Mouse (Mus musculus) heart, embryonic 14.5 days (tissue): ENCODE measurements at regions not wholly inside any gene's neighbourhood (a gene's known extent, or its start where the extent isn't known, plus 50 kb on each side); places are given as distances from the start of the nearest gene placed in this dataset.

Experiments
- ATAC-seq: fragments of 200-750 bp; cut with Nextera tagmentation; 2 replicates; pipeline ENCODE4 v1.8.0; 2017; ENCODE audit warnings: low read depth, moderate TSS enrichment; ENCODE audit not compliant: insufficient number of reproducible peaks, insufficient read depth, low FRiP score
- H3K27ac ChIP-seq, 2 experiments: fragments of 200-500 bp in 1 of 2; fragments of 300-500 bp in 1 of 2; sonication (generic) in 1 of 2; replicated peaks in 1 of 2; 2 replicates each; pipeline ENCODE4 v1.5.1; 2012 to 2014; ENCODE audit warnings: low read depth in 2 of 2, low read length in 2 of 2, control low read depth in 1 of 2, mild to moderate bottlenecking in 1 of 2, mixed read lengths in 1 of 2; ENCODE audit not compliant: control insufficient read depth in 1 of 2, insufficient read depth in 1 of 2
- H3K27me3 ChIP-seq: fragments of 300-500 bp; sonication (generic); 2 replicates; pipeline ENCODE4 v1.6.1; 2014; ENCODE audit warnings: mild to moderate bottlenecking, low read length, control low read depth; ENCODE audit not compliant: control insufficient read depth, insufficient read depth
- H3K36me3 ChIP-seq: fragments of 300-500 bp; sonication (generic); 2 replicates; pipeline ENCODE4 v1.6.1; 2014; ENCODE audit warnings: mild to moderate bottlenecking, control low read depth, low read length, mixed read lengths; ENCODE audit not compliant: control insufficient read depth, insufficient read depth
- H3K4me1 ChIP-seq, 2 experiments: fragments of 200-500 bp in 1 of 2; fragments of 300-500 bp in 1 of 2; sonication (generic) in 1 of 2; 2 replicates each; pipeline ENCODE4 v1.6.1; 2012 to 2014; ENCODE audit warnings: low read length in 2 of 2, control low read depth in 1 of 2, mixed read lengths in 1 of 2; ENCODE audit not compliant: control insufficient read depth in 2 of 2, insufficient read depth in 2 of 2
- H3K4me2 ChIP-seq: fragments of 300-500 bp; sonication (generic); 2 replicates; pipeline ENCODE4 v1.6.1; 2014; ENCODE audit warnings: mild to moderate bottlenecking, low read length
- H3K4me3 ChIP-seq, 2 experiments: fragments of 200-500 bp in 1 of 2; fragments of 300-500 bp in 1 of 2; sonication (generic) in 1 of 2; 2 replicates each; pipeline ENCODE4 v1.5.1; 2012 to 2014; ENCODE audit warnings: low read length in 2 of 2, mild to moderate bottlenecking in 2 of 2, control low read depth in 1 of 2, low read depth in 1 of 2, moderate library complexity in 1 of 2; ENCODE audit not compliant: control insufficient read depth in 1 of 2, insufficient read depth in 1 of 2
- H3K9ac ChIP-seq: fragments of 300-500 bp; sonication (generic); 2 replicates; pipeline ENCODE4 v1.6.1; 2014; ENCODE audit warnings: mild to moderate bottlenecking, low read length
- H3K9me3 ChIP-seq: fragments of 300-500 bp; sonication (generic); 2 replicates; pipeline ENCODE4 v1.6.1; 2016; ENCODE audit warnings: low read length, control low read depth; ENCODE audit not compliant: control insufficient read depth
- WGBS: fragments of 180-500 bp; shearing (Covaris S2); extraction: QIAGEN DNeasy Blood & Tissue Kit; methylation state at CpG from one replicate; pipeline ENCODE4 v1.1.7; 2014; 5-methylcytosine and 5-hydroxymethylcytosine counted together

DNA sequence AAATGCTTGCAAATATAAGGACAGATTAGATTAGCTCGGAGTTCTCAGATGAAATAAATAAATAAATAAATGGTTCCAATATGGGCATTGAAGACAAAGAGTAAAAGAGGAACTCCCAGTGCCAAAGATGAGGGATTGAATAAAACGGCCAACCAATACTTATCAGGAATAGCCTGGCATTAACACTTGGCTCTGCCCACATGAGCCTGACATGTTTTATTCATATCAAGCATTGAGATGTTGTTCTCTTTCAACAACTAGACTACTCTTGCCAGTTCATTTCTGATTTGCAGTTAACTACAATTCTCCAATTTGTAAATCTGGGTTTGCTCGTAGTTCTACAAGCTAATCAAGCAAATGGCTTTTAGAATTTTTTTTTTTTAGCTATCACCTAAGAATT is 546.4 kb downstream of the Efnb2 start:
- Histone ChIP-seq H3K36me3 (no peaks in the 10 kb centered on the region), H3K9ac (no peak overlapping the region), H3K27ac (no peak overlapping the region), H3K4me2 (no peak overlapping the region), H3K27me3 (no peaks in the 10 kb centered on the region), H3K9me3 (no peaks in the 10 kb centered on the region), H3K4me1 (peaks cover 5% of the 10 kb centered on the region in 2 experiments; a peak in 2 of 4 replicates), H3K4me3 (no peak overlapping the region)
- WGBS, result 76% methylated on average over 3 of the region's 3 CpGs
- ATAC-seq, result no peak

DNA sequence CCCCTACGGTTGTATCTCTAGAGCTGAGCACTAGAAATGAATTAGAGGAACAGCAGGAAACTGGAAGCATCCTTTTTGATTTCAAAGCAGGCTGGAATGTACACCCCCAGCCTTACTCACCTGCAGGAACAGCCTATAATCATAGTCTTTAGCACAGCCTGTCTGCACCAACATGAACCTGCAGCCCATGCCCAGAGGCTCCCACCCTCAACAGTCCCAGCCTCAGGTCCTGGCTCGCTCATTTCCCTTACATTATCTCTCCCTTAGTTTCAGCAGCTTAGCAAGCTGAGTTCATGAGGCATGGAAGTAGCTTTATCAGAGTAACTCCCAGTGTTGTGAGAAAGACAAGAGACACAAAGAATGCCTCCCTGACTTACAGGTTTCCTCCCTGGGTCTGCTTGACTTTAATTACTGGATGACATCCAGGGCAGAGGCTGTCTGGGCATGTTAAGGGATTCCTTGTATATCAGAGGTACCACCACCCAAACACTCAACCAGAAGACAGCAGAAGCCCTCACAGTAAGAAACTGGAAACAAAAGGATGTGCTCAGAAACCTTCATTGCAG is 551.2 kb downstream of the Efnb2 start:
- WGBS, result 21% methylated on average over 2 of the region's 2 CpGs
- Histone ChIP-seq H3K9ac (no peak overlapping the region), H3K4me2 (no peak overlapping the region), H3K36me3 (no peaks in the 10 kb centered on the region), H3K4me3 (no peak overlapping the region), H3K4me1 (peaks cover 3 to 8% of the 10 kb centered on the region in 2 experiments; a peak in 2 of 4 replicates), H3K27me3 (no peaks in the 10 kb centered on the region), H3K9me3 (no peaks in the 10 kb centered on the region), H3K27ac (no peak overlapping the region)
- peak; percentile 72 for ATAC-seq

DNA sequence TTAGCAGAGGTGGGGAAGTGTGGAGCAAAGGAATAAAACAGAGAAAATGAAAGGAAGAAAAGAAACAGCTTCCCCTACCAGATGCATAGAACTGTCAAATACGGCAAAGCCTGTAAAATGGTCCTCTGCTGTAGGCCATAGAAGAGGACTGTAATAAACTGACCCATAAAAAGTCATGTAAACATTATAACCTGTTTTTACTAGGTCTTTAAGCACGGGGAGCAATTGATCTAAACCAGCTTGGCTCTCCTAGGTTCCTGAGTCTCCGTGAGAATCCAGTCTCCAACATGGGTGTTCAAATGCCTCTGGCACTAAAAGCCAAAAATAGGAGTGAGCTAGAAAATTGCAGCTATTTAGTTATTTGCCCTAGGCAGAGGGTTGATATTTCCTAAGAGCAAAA is 557.5 kb downstream of the Efnb2 start:
- no peaks in the 10 kb centered on the region for H3K27me3 ChIP-seq
- no peak overlapping the region for H3K4me3 ChIP-seq
- no peak for ATAC-seq
- no peak overlapping the region for H3K27ac ChIP-seq
- WGBS, result 77% methylated on average over 3 of the region's 3 CpGs
- no peaks in the 10 kb centered on the region for H3K4me1 ChIP-seq
- no peak overlapping the region for H3K9ac ChIP-seq
- H3K9me3 ChIP-seq, result no peaks in the 10 kb centered on the region
- no peak overlapping the region for H3K4me2 ChIP-seq
- no peaks in the 10 kb centered on the region for H3K36me3 ChIP-seq

DNA sequence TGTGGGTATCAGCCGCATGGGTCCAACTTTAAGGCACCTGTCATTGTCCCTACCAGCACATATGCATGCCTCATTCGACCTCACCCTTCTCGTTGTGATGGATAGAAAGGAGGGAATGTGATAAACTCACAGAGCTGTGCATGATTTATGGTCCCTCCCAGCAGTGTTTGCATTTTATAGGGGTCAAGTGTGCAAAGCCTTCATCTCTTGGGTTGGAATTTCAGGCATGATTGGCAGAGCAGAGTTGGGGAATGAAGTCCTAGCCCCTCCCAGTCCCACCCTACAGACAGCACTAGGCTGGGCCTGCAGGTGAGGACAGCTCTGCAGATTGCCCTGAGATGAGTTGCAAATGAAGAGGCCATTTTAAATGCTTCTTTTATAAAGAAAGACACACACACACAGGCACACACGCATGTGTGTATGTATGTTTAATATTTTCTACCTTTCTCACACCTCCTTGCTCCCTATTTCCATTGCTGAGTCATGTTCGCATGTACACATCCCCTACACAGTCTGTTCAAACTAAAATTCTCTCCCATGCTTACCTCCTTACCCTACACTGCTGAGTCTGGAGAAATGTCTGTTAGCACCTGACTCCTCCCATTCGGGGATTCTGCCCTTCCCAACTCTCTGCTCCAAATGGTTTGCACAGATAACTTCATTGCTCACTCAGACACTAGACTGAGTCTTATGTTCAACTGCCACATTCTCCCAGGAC is 558.9 kb downstream of the Efnb2 start:
- H3K4me3 ChIP-seq, result no peak overlapping the region
- ATAC-seq, result no peak
- no peaks in the 10 kb centered on the region for H3K9me3 ChIP-seq

DNA sequence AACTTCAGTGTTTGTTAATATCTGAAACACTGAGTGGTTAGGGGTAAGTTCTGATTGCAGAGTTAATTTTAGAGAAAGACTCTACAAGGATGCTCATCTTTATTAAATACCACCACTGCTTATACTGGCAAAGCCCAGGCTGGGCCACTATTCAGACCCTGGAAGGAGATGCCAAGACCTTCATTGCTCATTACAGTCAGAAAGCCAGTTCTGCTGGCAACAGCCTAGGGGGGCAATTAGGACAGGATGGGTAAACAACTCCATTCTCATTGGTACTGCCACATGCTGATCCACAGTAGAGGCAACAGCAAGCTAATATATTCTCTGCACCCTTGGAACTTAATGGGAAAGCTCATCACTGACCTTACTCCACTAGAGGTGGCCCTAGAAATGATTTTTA is 568.5 kb downstream of the Efnb2 start:
- no peak overlapping the region for H3K4me3 ChIP-seq
- H3K9me3 ChIP-seq, result no peaks in the 10 kb centered on the region
- H3K27me3 ChIP-seq, result no peaks in the 10 kb centered on the region
- no peak for ATAC-seq
- no peak overlapping the region for H3K4me2 ChIP-seq
- no peak overlapping the region for H3K9ac ChIP-seq
- no peaks in the 10 kb centered on the region for H3K36me3 ChIP-seq
- no peak overlapping the region for H3K27ac ChIP-seq
- H3K4me1 ChIP-seq, result no peaks in the 10 kb centered on the region

More for the DNA sequence above, 558.9 kb downstream of the Efnb2 start:
- no peaks in the 10 kb centered on the region for H3K4me1 ChIP-seq
- WGBS, result 75% methylated on average over 6 of the region's 6 CpGs
- H3K27me3 ChIP-seq, result no peaks in the 10 kb centered on the region
- H3K4me2 ChIP-seq, result no peak overlapping the region
- H3K36me3 ChIP-seq, result no peaks in the 10 kb centered on the region
- H3K27ac ChIP-seq, result no peak overlapping the region
- H3K9ac ChIP-seq, result no peak overlapping the region

DNA sequence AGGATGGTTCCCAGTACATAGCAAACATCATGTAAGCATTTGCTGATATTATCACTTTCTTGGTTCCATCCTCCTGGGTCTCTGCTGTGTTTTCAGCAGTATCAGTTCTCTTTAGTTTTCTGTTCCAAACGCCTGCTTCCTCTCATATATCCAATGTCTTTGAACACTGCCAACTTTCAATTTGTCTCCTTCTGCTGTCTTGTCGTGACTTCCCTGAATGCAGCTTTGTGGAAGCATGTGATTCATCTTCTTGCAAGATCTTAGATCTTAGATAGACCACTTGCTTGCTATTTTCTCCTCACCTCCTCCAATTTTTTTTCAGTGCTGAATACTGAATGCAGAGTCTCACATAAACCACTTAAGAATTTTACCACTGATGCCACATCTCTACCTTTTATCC is 576.4 kb downstream of the Efnb2 start:
- H3K36me3 ChIP-seq, result no peaks in the 10 kb centered on the region
- no peak overlapping the region for H3K4me2 ChIP-seq
- no peaks in the 10 kb centered on the region for H3K27me3 ChIP-seq
- H3K27ac ChIP-seq, result no peak overlapping the region
- ATAC-seq, result no peak
- 72% methylated on average over 2 of the region's 2 CpGs for WGBS
- H3K4me3 ChIP-seq, result no peak overlapping the region
- no peak overlapping the region for H3K9ac ChIP-seq
- no peaks in the 10 kb centered on the region for H3K4me1 ChIP-seq
- 0 out of 2 replicates have a peak, but pooled peaks cover 3% of the 10 kb centered on the region for H3K9me3 ChIP-seq

DNA sequence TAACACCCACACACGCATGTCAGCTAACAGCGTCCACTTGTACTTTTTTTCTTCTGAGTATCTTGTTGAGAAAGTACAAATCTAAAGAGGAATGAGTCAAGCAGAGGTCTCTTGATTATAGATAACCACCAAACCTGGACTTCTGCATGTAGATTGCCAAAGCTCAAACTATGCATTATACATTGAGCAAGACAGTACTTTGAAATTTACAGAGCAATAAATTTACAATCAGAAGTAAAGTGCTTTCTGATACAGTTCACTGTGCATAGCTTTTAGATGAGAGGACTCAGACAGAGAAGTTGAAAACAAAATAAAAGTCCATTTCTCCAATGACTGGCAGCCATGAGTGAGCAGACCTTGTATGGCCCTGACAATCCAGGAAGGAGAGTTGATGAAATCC is 597.0 kb downstream of the Efnb2 start:
- no peaks in the 10 kb centered on the region for H3K9me3 ChIP-seq
- no peak overlapping the region for H3K9ac ChIP-seq
- no peaks in the 10 kb centered on the region for H3K27me3 ChIP-seq
- ATAC-seq, result no peak
- H3K36me3 ChIP-seq, result no peaks in the 10 kb centered on the region
- no peaks in the 10 kb centered on the region for H3K4me1 ChIP-seq
- H3K4me3 ChIP-seq, result no peak overlapping the region
- no peak overlapping the region for H3K4me2 ChIP-seq
- no peak overlapping the region for H3K27ac ChIP-seq
- 83% methylated on average over 2 of the region's 2 CpGs for WGBS
